Mouse (Mus musculus) liver, adult 2 months (tissue): ENCODE data around the gene Trem1. TPM values are rescaled to one million over a fixed set of nuclear protein-coding genes. Genes with fewer than 3 reads are reported as not detected.
A peak's percentile ranks its signal among the peaks of the same experiment; 100 is the strongest.

ENCODE experiments used
- DNase-seq: peaks from one replicate; pipeline ENCODE4 v3.0.0-alpha.2; 2011; ENCODE audit warnings: low read depth, low spot score; ENCODE audit errors: extremely low read depth
- H3K27ac ChIP-seq: fragments of 200-500 bp; replicated peaks from 2 replicates; pipeline ENCODE4 v1.5.1; 2012; ENCODE audit warnings: low read depth, mild to moderate bottlenecking, control low read depth, inconsistent platforms, low read length; ENCODE audit not compliant: insufficient read depth
- H3K27me3 ChIP-seq: fragments of 200-500 bp; 2 replicates; pipeline ENCODE4 v1.6.1; 2012; ENCODE audit warnings: mild to moderate bottlenecking, moderate library complexity, low read length, inconsistent platforms; ENCODE audit not compliant: control insufficient read depth, insufficient read depth
- H3K36me3 ChIP-seq: fragments of 200-500 bp; 2 replicates; pipeline ENCODE4 v1.6.1; 2012; ENCODE audit warnings: low read length, inconsistent platforms; ENCODE audit not compliant: control insufficient read depth, insufficient read depth
- H3K4me1 ChIP-seq: fragments of 200-500 bp; 2 replicates; pipeline ENCODE4 v1.6.1; 2011; ENCODE audit warnings: low read length; ENCODE audit not compliant: control insufficient read depth, insufficient read depth
- H3K4me3 ChIP-seq: fragments of 200-500 bp; 2 replicates; pipeline ENCODE4 v1.5.1; 2011; ENCODE audit warnings: low read depth, mild to moderate bottlenecking, control low read depth, low read length, moderate library complexity; ENCODE audit not compliant: insufficient read depth
- H3K79me2 ChIP-seq: fragments of 200-500 bp; 2 replicates; pipeline ENCODE4 v1.6.1; 2012; ENCODE audit warnings: inconsistent platforms, mild to moderate bottlenecking, low read length, moderate library complexity; ENCODE audit not compliant: control insufficient read depth, insufficient read depth
- H3K9ac ChIP-seq: fragments of 200-500 bp; 2 replicates; pipeline ENCODE4 v1.6.1; 2012; ENCODE audit warnings: low read depth, mild to moderate bottlenecking, control low read depth, inconsistent platforms, low read length
- CTCF ChIP-seq: fragments of 200-500 bp; IDR thresholded peaks from 2 replicates; pipeline ENCODE4 v1.5.1; 2011; ENCODE audit warnings: low read depth, low read length, control low read depth
- POLR2A ChIP-seq: fragments of 200-500 bp; IDR thresholded peaks from 2 replicates; pipeline ENCODE4 v1.6.1; 2011; ENCODE audit warnings: low read length, control low read depth; ENCODE audit not compliant: insufficient read depth; ENCODE audit errors: extremely low read depth
- whole genome bisulfite sequencing: fragments of 180-500 bp; shearing (Covaris S2); methylation state at CpG from one replicate; pipeline ENCODE4 v1.1.7; 2018; 5-methylcytosine and 5-hydroxymethylcytosine counted together
- polyA plus RNA-seq: library from polyadenylated mRNA; depleted of rRNA; stranded (reverse); fragments of >200 nt; gene quantifications from 2 replicates; pipeline ENCODE4 v1.2.3, GENCODE M21; 2012
- total RNA-seq: library from RNA; depleted of rRNA; stranded (reverse); fragments of >200 nt; gene quantifications from 2 replicates; pipeline ENCODE4 v1.2.3, GENCODE M21; 2014

The Trem1 gene
- total and polyA plus RNA-seq, 2 experiments = not detected

DNA sequence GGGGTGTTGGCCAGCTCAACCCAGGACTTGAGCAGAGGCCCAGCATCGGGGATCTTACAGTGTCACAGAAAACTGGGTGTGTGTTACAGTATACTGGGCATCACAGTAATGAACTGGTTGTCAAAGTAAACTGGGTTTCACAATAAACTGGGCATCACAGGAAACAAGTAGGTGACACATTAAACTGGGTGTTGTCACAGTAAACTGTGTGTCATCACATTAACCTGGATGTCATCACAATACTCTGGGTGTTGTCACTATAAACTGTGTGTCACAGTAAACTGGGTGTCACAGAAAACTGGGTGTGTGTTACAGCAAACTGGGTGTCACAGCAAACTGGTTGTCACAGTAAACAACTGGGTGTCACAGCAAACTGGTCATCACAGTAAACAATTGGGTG is 17.1 kb upstream of the Trem1 start:
- Histone ChIP-seq H3K9ac (no peak overlapping the region), H3K27ac (no peak overlapping the region), H3K4me1 (no peaks in the 10 kb centered on the region), H3K27me3 (no peaks in the 10 kb centered on the region; the same call in 1 of the 2 replicates), H3K36me3 (no peaks in the 10 kb centered on the region), H3K79me2 (no peaks in the 10 kb centered on the region), H3K4me3 (no peak overlapping the region)
- DNase-seq = no peak
- no peak for TF ChIP-seq POLR2A
- TF ChIP-seq CTCF = no peak
- WGBS = 86% methylated on average over 1 of the region's 1 CpGs

DNA sequence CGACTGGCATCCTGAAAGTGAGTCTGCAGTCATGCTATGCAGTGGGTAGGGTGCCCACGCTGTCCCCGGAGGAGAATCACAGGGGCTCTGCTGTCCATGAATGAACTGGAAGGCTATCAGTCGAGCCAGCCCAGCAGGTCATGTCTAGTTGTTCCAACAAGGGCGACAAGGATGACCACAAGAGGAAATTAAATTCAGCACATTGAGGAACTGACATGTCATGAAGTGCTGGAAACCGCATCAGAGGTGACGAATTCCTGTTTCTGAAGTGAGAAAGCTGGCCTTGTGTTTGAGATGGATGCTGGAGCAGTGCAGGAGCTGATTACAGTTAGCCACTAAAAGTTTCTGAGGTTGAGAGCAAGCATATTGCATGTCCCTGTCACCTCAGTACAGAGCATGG is 1.9 kb upstream of the Trem1 start:
- peak; percentile 6 for DNase-seq
- Histone ChIP-seq H3K79me2 (no peaks in the 10 kb centered on the region), H3K36me3 (no peaks in the 10 kb centered on the region), H3K27me3 (no peaks in the 10 kb centered on the region), H3K4me1 (no peaks in the 10 kb centered on the region), H3K27ac (no peak overlapping the region), H3K9ac (no peak overlapping the region), H3K4me3 (no peak overlapping the region)
- TF ChIP-seq CTCF = no peak
- no peak for TF ChIP-seq POLR2A
- WGBS = 80% methylated on average over 7 of the region's 7 CpGs

DNA sequence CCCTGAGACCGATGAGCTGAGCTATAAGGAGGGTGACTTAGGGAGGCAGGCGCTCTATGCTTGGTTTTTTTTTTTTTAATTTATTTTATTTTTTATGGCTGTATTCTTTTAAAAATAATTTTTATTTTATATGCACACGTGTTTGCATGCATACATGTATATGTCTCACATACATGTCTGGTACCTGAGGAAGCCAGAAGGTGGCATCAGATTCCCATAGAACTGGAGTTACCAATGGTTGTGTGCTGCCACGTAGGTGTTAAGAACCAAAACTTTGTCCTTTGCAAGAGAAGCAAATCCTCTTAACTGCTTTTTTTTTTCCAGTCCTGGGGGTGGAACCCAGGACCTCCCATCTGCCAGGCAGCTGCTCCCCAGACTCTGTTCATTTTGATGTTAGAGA is 1.2 kb downstream of the Trem1 start:
- no peak for TF ChIP-seq POLR2A
- no peak for TF ChIP-seq CTCF
- Histone ChIP-seq H3K27ac (no peak overlapping the region), H3K4me3 (no peak overlapping the region)

DNA sequence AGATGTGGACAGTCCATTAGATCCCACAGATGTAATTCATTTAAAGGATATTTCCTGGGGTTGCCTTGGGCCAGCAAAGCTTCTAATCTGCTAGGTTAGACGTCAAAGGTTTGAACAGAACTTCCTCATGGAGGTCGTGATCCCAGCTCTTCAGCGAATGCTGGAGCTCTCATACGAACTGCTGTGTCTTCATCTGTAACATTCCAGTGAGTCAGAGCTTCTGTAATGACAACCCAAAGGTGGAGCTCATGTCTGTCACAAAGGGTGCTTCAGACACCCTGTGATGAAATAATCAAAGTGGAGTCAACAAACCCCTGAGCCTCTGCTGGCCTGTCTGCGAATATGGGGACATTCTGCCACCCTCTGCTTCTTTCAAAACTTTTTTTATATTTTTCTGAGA is 2.0 kb downstream of the Trem1 start:
- 58% methylated on average over 5 of the region's 5 CpGs for whole genome bisulfite sequencing
- H3K4me3 ChIP-seq = no peak overlapping the region
- no peak for TF ChIP-seq CTCF
- TF ChIP-seq POLR2A = no peak

More for the DNA sequence above, 1.2 kb downstream of the Trem1 start:
- DNase-seq = no peak
- H3K36me3 ChIP-seq = no peaks in the 10 kb centered on the region
- 92% methylated on average over 4 of the region's 4 CpGs for WGBS
- H3K4me1 ChIP-seq = no peaks in the 10 kb centered on the region
- no peaks in the 10 kb centered on the region for H3K79me2 ChIP-seq
- no peak overlapping the region for H3K9ac ChIP-seq
- no peaks in the 10 kb centered on the region for H3K27me3 ChIP-seq

DNA sequence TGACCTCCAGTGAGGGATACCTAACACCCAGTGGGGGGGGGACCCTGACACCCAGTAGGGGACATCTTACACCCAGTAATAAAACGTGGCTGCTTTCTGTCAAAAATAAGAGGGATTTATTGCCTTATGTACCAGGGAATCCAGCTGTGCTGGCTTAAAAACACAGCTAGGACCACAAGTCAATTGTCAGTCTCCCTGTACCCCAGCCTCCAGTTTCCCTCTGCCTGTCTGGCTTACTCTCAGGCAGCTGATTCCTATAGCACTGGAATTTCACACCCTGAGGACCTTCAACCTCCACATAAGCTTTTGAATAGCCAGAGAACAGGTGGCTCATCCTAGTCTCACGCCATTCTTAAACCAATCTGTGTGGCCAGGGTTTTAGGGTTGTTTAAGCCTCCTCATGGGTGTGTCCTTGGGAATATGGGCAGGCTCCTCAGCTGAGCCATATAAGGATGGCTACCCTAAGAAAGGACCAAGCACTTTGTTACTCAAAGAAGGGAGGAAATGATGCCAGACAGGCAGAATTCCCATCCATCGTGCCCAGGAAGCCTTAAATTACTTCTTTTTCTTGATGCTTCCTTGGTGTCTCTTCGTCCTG is 3.3 kb downstream of the Trem1 start:
- H3K9ac ChIP-seq = no peak overlapping the region
- no peaks in the 10 kb centered on the region for H3K4me1 ChIP-seq
- no peaks in the 10 kb centered on the region for H3K36me3 ChIP-seq
- H3K27ac ChIP-seq = no peak overlapping the region
- TF ChIP-seq POLR2A = no peak
- TF ChIP-seq CTCF = no peak
- no peaks in the 10 kb centered on the region for H3K27me3 ChIP-seq
- no peaks in the 10 kb centered on the region for H3K79me2 ChIP-seq
- no peak overlapping the region for H3K4me3 ChIP-seq
- 65% methylated on average over 4 of the region's 4 CpGs for WGBS
- DNase-seq = no peak

More for the DNA sequence above, 2.0 kb downstream of the Trem1 start:
- Histone ChIP-seq H3K27me3 (no peaks in the 10 kb centered on the region), H3K79me2 (no peaks in the 10 kb centered on the region), H3K4me1 (no peaks in the 10 kb centered on the region), H3K27ac (no peak overlapping the region), H3K9ac (no peak overlapping the region), H3K36me3 (no peaks in the 10 kb centered on the region)
- no peak for DNase-seq

DNA sequence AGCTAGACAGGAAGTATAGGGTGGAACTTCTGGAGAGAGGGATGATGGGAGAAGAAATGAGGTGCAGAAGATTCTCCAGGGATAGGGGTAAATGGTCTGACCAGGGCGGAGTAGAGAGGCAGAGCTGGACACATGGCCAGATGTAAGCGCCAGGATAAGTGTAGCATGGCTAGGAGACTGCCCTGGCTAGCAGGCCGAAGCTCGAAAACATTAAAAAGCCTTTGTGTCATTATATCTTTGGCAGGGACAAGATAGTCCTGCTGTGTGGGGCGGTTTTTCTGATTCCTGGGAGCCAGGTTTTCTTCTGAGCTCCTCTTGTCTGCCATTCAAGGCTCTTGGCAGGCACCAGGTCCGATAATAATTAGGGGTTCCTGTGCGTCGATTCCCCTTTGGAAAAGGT is 5.1 kb downstream of the Trem1 start:
- Histone ChIP-seq H3K36me3 (no peaks in the 10 kb centered on the region), H3K79me2 (no peaks in the 10 kb centered on the region), H3K27ac (no peak overlapping the region), H3K4me1 (no peaks in the 10 kb centered on the region), H3K27me3 (no peaks in the 10 kb centered on the region), H3K9ac (no peak overlapping the region), H3K4me3 (no peak overlapping the region)
- TF ChIP-seq CTCF = no peak
- no peak for TF ChIP-seq POLR2A
- WGBS = 93% methylated on average over 8 of the region's 8 CpGs
- no peak for DNase-seq
